Mouse (Mus musculus) kidney, adult 2 months (tissue): ENCODE measurements at regions not wholly inside any gene's neighbourhood (a gene's known extent, or its start where the extent isn't known, plus 50 kb on each side); places are given as distances from the start of the nearest gene placed in this dataset.

Source experiments
- DNase-seq: peaks from one replicate; pipeline ENCODE4 v3.0.0; 2021
- H3K27ac ChIP-seq: fragments of 200-500 bp; 2 replicates; pipeline ENCODE4 v1.5.1; 2012; ENCODE audit warnings: low read depth, low read length, control low read depth, inconsistent platforms; ENCODE audit not compliant: insufficient read depth
- H3K27me3 ChIP-seq: fragments of 200-500 bp; replicated peaks from 2 replicates; pipeline ENCODE4 v1.6.1; 2012; ENCODE audit warnings: mild to moderate bottlenecking, moderate library complexity, low read length, inconsistent platforms; ENCODE audit not compliant: control insufficient read depth, insufficient read depth
- H3K36me3 ChIP-seq: fragments of 200-500 bp; 2 replicates; pipeline ENCODE4 v1.6.1; 2012; ENCODE audit warnings: mild to moderate bottlenecking, moderate library complexity, low read length, inconsistent platforms; ENCODE audit not compliant: control insufficient read depth, insufficient read depth
- H3K4me1 ChIP-seq: fragments of 200-500 bp; 2 replicates; pipeline ENCODE4 v1.6.1; 2011; ENCODE audit warnings: low read length; ENCODE audit not compliant: control insufficient read depth, insufficient read depth
- H3K4me3 ChIP-seq: fragments of 200-500 bp; 2 replicates; pipeline ENCODE4 v1.5.1; 2011; ENCODE audit warnings: mild to moderate bottlenecking, low read depth, low read length, control low read depth; ENCODE audit not compliant: insufficient read depth
- CTCF ChIP-seq: fragments of 200-500 bp; conservative IDR thresholded peaks from 2 replicates; pipeline ENCODE4 v1.5.1; 2011; ENCODE audit warnings: low read depth, mild to moderate bottlenecking, control low read depth, low read length, moderate library complexity, mixed read lengths; ENCODE audit not compliant: insufficient read depth, insufficient read length
- POLR2A ChIP-seq: fragments of 200-500 bp; IDR thresholded peaks from one replicate; pipeline ENCODE4 v1.6.1; 2011; ENCODE audit warnings: low read depth, low read length, control low read depth
- WGBS: fragments of 180-500 bp; shearing (Covaris S2); methylation state at CpG from one replicate; pipeline ENCODE4 v1.1.7; 2018; 5-methylcytosine and 5-hydroxymethylcytosine counted together

GRCm38 (mm10) chr4:29135685-29136385 is 322.9 kb downstream of the Epha7 start:
- 33% methylated on average over 5 of the region's 5 CpGs for WGBS
- no peaks in the 10 kb centered on the region for H3K36me3 ChIP-seq
- no peak for DNase-seq
- H3K4me3 ChIP-seq: no peak overlapping the region
- no peak for TF ChIP-seq CTCF
- no peak for TF ChIP-seq POLR2A
- H3K4me1 ChIP-seq: no peaks in the 10 kb centered on the region
- no peaks in the 10 kb centered on the region for H3K27me3 ChIP-seq
- no peak overlapping the region for H3K27ac ChIP-seq

DNA sequence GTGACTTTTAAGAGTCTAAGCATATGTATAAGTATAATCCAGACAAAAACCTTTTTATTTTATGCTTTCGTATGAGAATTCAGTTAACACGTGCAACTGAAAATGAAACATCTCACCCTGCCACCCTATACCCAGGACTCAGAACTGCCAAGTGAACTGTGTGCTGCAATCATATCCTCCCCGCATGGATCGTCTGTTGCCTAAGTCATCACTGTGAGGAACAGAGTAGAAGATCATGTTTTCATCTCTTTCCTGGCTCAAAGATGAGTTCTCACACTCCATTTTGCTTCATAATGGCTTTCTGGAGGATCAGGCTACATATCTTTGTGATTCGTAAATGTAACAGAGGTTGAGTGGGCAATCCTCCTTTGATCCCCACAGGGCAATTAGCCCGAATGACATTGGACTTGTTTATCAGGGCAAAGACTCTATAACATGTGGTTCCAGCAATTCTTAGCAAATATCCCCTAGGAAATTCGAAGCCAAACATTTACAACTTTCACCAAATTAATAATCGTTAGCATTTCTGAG is 325.9 kb downstream of the Epha7 start:
- TF ChIP-seq CTCF (no peak), POLR2A (no peak)
- no peaks in the 10 kb centered on the region for H3K36me3 ChIP-seq
- H3K4me1 ChIP-seq: no peaks in the 10 kb centered on the region
- H3K27ac ChIP-seq: no peak overlapping the region
- WGBS: 67% methylated on average over 8 of the region's 8 CpGs
- no peak overlapping the region for H3K4me3 ChIP-seq
- no peak for DNase-seq
- no peaks in the 10 kb centered on the region for H3K27me3 ChIP-seq

DNA sequence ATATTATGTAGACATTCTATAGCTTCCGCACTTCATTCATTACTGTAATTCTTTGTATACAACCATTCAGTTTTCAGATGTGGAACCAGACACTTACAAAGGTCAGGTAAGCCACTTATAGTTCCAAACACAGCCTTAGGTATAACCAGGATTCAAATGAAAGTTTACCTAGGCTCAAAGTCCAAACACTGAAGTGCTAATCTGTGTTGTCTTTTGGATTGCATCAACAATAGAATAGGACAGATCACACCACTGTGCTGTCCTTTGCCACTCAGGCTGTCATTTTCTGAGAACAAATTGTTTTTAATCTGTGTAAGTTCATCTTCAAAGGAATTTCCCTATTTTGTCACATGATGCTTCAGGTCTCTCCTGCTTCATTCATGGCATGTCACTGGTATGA is 330.5 kb downstream of the Epha7 start:
- no peak for TF ChIP-seq CTCF
- no peak for TF ChIP-seq POLR2A
- WGBS: 98% methylated on average over 1 of the region's 1 CpGs
- no peaks in the 10 kb centered on the region for H3K36me3 ChIP-seq
- H3K27me3 ChIP-seq: no peaks in the 10 kb centered on the region
- H3K27ac ChIP-seq: no peak overlapping the region
- no peak for DNase-seq
- H3K4me1 ChIP-seq: no peaks in the 10 kb centered on the region
- H3K4me3 ChIP-seq: no peak overlapping the region

GRCm38 (mm10) chr4:29145242-29145641 is 332.3 kb downstream of the Epha7 start:
- Histone ChIP-seq H3K4me1 (no peaks in the 10 kb centered on the region), H3K27me3 (no peaks in the 10 kb centered on the region), H3K4me3 (no peak overlapping the region), H3K36me3 (no peaks in the 10 kb centered on the region), H3K27ac (no peak overlapping the region)
- WGBS: 84% methylated on average over 4 of the region's 4 CpGs
- no peak for DNase-seq
- no peak for TF ChIP-seq POLR2A
- no peak for TF ChIP-seq CTCF

DNA sequence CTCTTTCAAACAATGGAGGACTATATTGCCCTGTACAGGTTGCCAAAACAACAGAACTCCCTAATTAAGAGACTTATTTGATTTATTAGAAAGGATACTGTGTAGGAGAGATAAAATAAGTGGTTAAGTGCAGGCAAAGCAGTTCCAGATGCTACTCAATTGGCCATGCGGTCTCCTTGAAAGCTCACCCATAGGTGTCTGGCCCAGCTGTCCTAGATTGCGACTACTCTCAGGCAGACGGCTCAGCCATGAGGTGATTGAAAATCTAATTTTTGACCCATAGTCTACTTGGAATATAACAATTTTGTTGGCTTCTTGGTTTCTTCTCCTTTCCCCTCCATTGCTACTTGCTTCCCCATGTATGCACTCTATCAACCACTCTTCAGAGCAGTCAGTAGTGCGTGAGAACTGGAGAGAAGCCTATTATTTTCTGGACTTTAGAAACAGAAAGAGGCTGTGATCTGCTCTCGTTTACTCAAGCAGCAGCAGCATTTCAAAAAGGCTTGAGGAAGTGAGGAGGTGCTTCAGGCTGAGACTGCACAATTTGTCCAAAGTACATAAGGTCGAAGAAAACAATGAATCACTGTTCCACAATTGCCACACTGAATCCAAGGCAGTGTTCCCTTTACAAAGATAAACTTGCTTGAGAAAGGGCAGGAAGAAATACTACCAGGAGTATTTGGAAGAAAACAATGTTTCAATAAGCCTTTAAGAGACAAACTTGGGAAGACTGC is 339.4 kb downstream of the Epha7 start:
- Histone ChIP-seq H3K36me3 (no peaks in the 10 kb centered on the region), H3K27me3 (no peaks in the 10 kb centered on the region), H3K27ac (no peak overlapping the region), H3K4me1 (no peaks in the 10 kb centered on the region), H3K4me3 (no peak overlapping the region)
- WGBS: 59% methylated on average over 6 of the region's 6 CpGs
- TF ChIP-seq POLR2A: no peak
- TF ChIP-seq CTCF: no peak
- DNase-seq: no peak

- DNase-seq: no peak
- TF ChIP-seq POLR2A (no peak), CTCF (no peak)
- no peak overlapping the region for H3K27ac ChIP-seq
- H3K4me3 ChIP-seq: no peak overlapping the region
- no peaks in the 10 kb centered on the region for H3K4me1 ChIP-seq
- H3K36me3 ChIP-seq: no peaks in the 10 kb centered on the region
- 69% methylated on average over 2 of the region's 2 CpGs for WGBS
- no peaks in the 10 kb centered on the region for H3K27me3 ChIP-seq
Measured at GRCm38 (mm10) chr4:29182494-29182893, 369.6 kb downstream of the Epha7 start.

DNA sequence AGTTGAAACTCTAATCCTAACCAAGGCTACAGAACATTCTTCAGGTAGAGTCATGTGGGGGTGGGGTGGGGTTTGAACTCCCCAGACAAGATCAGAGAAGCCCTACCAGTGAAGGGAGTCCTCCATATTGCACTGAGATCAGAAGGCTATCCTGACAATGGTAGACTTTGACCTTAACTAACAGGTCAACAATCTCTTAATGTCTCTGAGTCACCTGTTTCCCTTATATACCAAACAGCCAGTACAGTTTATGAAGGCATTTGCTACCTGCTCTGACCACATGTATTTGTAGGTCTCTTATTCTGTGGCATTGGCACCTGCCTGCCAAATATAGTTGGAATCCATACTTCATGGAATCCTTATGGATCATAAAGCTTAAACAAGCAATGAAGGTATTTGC is 370.5 kb downstream of the Epha7 start:
- no peaks in the 10 kb centered on the region for H3K27me3 ChIP-seq
- no peak for DNase-seq
- H3K4me3 ChIP-seq: no peak overlapping the region
- no peak for TF ChIP-seq POLR2A
- no peaks in the 10 kb centered on the region for H3K36me3 ChIP-seq
- H3K27ac ChIP-seq: no peak overlapping the region
- no peaks in the 10 kb centered on the region for H3K4me1 ChIP-seq
